Mouse (Mus musculus) hindbrain, embryonic 16.5 days (tissue): ENCODE measurements around the gene Stam2. TPM values are rescaled to one million over a fixed set of nuclear protein-coding genes. Genes with fewer than 3 reads are reported as not detected.

ENCODE experiments used
- ATAC-seq: fragments of 200-750 bp; cut with Nextera tagmentation; 2 replicates; pipeline ENCODE4 v1.8.0; 2017; ENCODE audit warnings: moderate TSS enrichment, moderate library complexity
- H3K27ac ChIP-seq: fragments of 300-500 bp; sonication (generic); 2 replicates; pipeline ENCODE4 v1.5.1; 2014; ENCODE audit warnings: low read depth, mild to moderate bottlenecking, control low read depth, low read length, moderate library complexity
- H3K27me3 ChIP-seq: fragments of 300-500 bp; sonication (generic); replicated peaks from 2 replicates; pipeline ENCODE4 v1.6.1; 2014; ENCODE audit warnings: low read length; ENCODE audit not compliant: control insufficient read depth, insufficient read depth
- H3K36me3 ChIP-seq: fragments of 300-500 bp; sonication (generic); 2 replicates; pipeline ENCODE4 v1.6.1; 2014; ENCODE audit warnings: mild to moderate bottlenecking, low read length, moderate library complexity, mixed read lengths; ENCODE audit not compliant: control insufficient read depth, insufficient read depth
- H3K4me1 ChIP-seq: fragments of 300-500 bp; sonication (generic); 2 replicates; pipeline ENCODE4 v1.6.1; 2014; ENCODE audit warnings: low read depth, low read length; ENCODE audit not compliant: control insufficient read depth, insufficient read depth
- H3K4me2 ChIP-seq: fragments of 300-500 bp; sonication (generic); 2 replicates; pipeline ENCODE4 v1.6.1; 2014; ENCODE audit warnings: mild to moderate bottlenecking, low read length, control low read depth, moderate library complexity
- H3K4me3 ChIP-seq: fragments of 300-500 bp; sonication (generic); 2 replicates; pipeline ENCODE4 v1.5.1; 2014; ENCODE audit warnings: mild to moderate bottlenecking, low read length, control low read depth, moderate library complexity
- H3K9ac ChIP-seq: fragments of 300-500 bp; sonication (generic); 2 replicates; pipeline ENCODE4 v1.6.1; 2014; ENCODE audit warnings: low read depth, mild to moderate bottlenecking, control low read depth, low read length, moderate library complexity
- H3K9me3 ChIP-seq: fragments of 300-500 bp; sonication (generic); 2 replicates; pipeline ENCODE4 v1.6.1; 2014; ENCODE audit warnings: mild to moderate bottlenecking, low read length, moderate library complexity; ENCODE audit not compliant: control insufficient read depth
- WGBS: fragments of 180-500 bp; shearing (Covaris S2); extraction: QIAGEN DNeasy Blood & Tissue Kit; methylation state at CpG from one replicate; pipeline ENCODE4 v1.1.7; 2014; 5-methylcytosine and 5-hydroxymethylcytosine counted together
- polyA plus RNA-seq: library from polyadenylated mRNA; unstranded; fragments of >200 nt; fragmentation: Nextera tagmentation; extraction: Ambion mirVana; gene quantifications from 2 replicates; pipeline ENCODE4 v1.2.1, GENCODE M21; 2015

Gene Stam2
- polyA plus RNA-seq, 1 experiment from 2014 or later, result 35.8 TPM

DNA sequence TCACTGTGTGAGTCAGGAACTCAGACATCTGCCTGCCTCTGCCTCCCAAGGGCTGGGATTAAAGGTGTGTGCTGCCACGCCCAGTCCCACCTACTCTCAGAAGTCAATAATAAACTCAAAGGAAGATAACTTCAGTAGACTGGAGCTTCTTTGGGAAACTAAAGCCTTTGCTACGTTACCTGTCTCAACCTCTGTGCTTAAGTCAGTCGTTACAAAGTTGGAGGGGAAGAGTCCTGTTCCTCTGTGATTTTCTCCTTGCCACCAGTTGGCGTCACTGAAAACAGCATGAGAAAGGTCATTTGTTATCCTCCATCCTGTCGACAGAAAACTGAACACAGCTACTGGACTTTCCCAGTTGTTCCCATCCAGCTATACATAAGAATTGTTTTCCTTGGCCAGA, 32.7 kb downstream of the Stam2 start:
- Histone ChIP-seq H3K4me1 (no peaks in the 10 kb centered on the region), H3K27ac (no peak overlapping the region), H3K4me3 (no peak overlapping the region), H3K9me3 (no peaks in the 10 kb centered on the region), H3K9ac (no peak overlapping the region), H3K4me2 (no peak overlapping the region), H3K36me3 (peaks cover 2% of the 10 kb centered on the region; the same call in 1 of the 2 replicates), H3K27me3 (no peaks in the 10 kb centered on the region)
- no peak for ATAC-seq
- 96% methylated on average over 5 of the region's 5 CpGs for WGBS

DNA sequence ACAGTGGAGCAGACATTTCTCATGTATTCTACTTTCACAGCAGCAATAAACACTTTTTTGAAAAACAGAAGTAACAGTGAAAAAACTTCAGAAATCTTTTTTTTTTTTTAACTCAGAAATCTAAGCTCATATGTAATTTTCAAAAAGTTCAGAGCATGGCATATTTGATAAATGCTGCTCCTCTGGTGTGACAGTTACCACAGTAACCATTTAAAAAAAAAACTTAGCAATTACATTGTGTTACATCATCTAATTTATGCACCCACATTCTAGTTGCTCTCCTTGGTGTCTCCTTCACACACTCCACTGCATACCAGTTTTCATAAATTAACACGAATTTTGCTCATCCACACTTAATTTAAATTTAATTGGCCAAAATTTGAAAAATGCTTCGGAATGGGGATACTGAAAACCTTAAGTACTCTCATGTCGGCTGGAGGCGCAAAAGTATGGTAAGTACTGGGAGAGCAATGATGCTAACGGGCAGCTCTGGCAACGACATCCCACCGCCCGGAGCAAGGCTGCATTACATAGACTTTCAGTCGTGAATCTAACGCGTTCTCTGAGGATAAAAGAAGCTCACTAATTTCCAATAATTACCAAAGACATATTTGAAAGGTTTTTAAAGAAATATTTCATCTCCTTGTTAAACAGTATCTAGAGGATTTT, 40.6 kb downstream of the Stam2 start:
- no peaks in the 10 kb centered on the region for H3K36me3 ChIP-seq
- no peak for ATAC-seq
- H3K27me3 ChIP-seq, result no peaks in the 10 kb centered on the region
- no peaks in the 10 kb centered on the region for H3K4me1 ChIP-seq
- no peak overlapping the region for H3K4me2 ChIP-seq
- WGBS, result 80% methylated on average over 11 of the region's 11 CpGs
- no peak overlapping the region for H3K9ac ChIP-seq
- H3K27ac ChIP-seq, result no peak overlapping the region
- H3K9me3 ChIP-seq, result no peaks in the 10 kb centered on the region
- H3K4me3 ChIP-seq, result no peak overlapping the region

DNA sequence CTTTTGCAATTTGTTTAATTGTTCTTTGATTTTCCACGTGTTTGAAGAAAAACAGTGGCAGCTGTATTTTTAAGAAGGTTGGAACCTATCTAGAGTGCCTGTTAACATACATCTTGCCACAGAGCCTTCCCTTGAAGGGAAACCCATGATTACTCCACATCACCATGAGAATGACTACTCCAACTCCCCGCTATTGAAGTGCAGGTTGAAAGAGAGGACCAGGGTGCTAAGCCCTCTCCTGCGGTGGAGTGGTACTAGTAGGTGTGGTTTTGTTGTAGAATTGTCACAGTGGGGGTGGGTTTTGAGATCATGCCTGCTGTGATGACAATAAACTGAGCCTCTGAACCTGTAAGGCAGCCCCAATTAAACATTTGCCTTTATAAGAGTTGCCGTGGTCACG, 41.7 kb downstream of the Stam2 start:
- WGBS, result 55% methylated on average over 5 of the region's 5 CpGs

DNA sequence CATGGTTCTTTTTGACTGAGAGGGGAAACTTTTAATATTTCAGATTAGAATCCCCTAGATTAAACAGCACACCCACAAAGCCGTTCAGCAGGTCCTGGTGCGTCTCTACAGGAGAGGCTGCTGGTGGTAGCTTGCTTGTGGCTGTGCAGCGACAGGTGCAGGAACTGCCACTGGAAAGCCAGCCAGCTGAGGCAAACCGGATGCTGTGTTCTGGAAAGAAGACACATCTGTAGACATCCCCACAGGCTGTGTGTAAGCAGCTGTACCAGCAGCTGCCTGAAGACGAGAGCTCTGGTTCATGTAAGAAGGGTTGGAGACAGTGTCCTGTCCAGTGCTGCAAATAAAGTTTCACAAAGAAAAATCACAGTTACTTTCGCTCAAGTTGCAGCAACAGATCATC, 47.5 kb downstream of the Stam2 start:
- Histone ChIP-seq H3K4me2 (no peak overlapping the region), H3K9me3 (no peaks in the 10 kb centered on the region), H3K36me3 (no peaks in the 10 kb centered on the region), H3K27ac (no peak overlapping the region), H3K4me1 (no peaks in the 10 kb centered on the region), H3K9ac (no peak overlapping the region), H3K4me3 (no peak overlapping the region), H3K27me3 (no peaks in the 10 kb centered on the region)
- WGBS, result 83% methylated on average over 6 of the region's 6 CpGs
- ATAC-seq, result no peak

More for the DNA sequence above, 41.7 kb downstream of the Stam2 start:
- Histone ChIP-seq H3K9me3 (no peaks in the 10 kb centered on the region), H3K27ac (no peak overlapping the region), H3K36me3 (no peaks in the 10 kb centered on the region), H3K4me2 (no peak overlapping the region), H3K4me3 (no peak overlapping the region), H3K4me1 (no peaks in the 10 kb centered on the region), H3K27me3 (no peaks in the 10 kb centered on the region), H3K9ac (no peak overlapping the region)
- no peak for ATAC-seq

DNA sequence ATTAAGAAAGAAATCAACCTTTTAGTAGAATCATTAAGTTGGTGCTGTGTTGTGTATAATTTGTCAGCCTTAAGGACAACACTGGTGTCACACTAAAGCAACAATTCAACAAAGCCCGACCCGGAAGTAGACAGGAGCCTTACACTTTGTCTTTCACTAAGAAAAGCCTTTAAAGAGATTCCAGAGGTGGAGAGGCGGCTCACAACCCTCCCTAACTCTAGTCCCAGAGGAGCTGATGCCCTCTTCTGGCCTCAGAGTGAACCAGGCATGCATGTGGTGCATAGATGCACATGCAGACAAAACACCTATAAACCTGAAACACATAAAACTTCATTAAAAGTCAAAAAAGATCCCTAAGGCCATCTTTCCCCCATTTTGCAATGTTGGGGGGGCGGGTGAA, 50.3 kb downstream of the Stam2 start:
- H3K9ac ChIP-seq, result no peak overlapping the region
- no peaks in the 10 kb centered on the region for H3K9me3 ChIP-seq
- no peak overlapping the region for H3K4me2 ChIP-seq
- WGBS, result 74% methylated on average over 4 of the region's 4 CpGs
- no peak for ATAC-seq
- no peak overlapping the region for H3K27ac ChIP-seq
- H3K4me1 ChIP-seq, result no peaks in the 10 kb centered on the region
- no peak overlapping the region for H3K4me3 ChIP-seq
- no peaks in the 10 kb centered on the region for H3K27me3 ChIP-seq
- no peaks in the 10 kb centered on the region for H3K36me3 ChIP-seq

DNA sequence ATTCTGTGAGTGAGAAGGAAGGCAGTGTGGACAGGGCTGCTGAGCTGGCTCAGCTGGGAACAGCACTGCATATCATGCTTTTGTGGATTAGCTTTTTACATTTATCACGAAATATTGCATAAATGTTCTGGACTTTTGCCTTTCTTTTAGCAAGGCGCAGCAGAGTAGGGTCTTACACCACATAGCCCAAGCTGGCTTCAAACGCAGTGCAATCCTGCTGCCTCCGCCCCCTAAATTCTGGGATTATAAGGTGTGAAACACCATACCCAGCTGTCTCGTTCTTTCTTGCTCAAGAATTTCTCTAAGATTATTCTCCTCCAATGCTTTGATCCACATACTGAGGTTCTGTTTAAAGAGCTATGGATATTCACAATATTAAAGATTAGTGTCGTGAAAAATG, 55.5 kb downstream of the Stam2 start:
- H3K27me3 ChIP-seq, result no peaks in the 10 kb centered on the region
- 89% methylated on average over 6 of the region's 6 CpGs for WGBS

DNA sequence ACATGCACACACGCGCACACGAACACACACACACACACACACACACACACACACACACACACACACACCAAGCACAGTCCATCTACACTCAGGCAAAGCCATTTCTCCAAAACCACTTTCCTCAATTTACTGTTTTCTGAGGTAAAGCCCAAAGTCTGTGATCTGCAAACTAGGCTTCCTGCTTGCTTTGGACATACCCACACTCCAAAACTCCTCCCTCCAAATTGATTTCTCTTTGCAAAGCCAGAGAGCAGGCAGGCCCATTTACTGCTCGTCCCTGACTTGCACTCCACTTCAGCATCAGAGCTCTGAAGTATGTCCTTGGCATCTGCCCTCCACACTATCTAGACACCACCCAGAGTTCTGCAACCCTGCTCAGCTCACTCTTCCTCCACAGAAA, 64.5 kb downstream of the Stam2 start:
- Histone ChIP-seq H3K4me1 (peaks cover 10% of the 10 kb centered on the region), H3K27ac (no peak overlapping the region), H3K27me3 (no peaks in the 10 kb centered on the region), H3K9me3 (no peaks in the 10 kb centered on the region), H3K36me3 (no peaks in the 10 kb centered on the region), H3K9ac (no peak overlapping the region), H3K4me3 (no peak overlapping the region), H3K4me2 (no peak overlapping the region)
- ATAC-seq, result no peak
- WGBS, result 66% methylated on average over 4 of the region's 4 CpGs

More for the DNA sequence above, 55.5 kb downstream of the Stam2 start:
- no peak overlapping the region for H3K9ac ChIP-seq
- no peak overlapping the region for H3K4me2 ChIP-seq
- no peak overlapping the region for H3K27ac ChIP-seq
- H3K9me3 ChIP-seq, result no peaks in the 10 kb centered on the region
- no peak overlapping the region for H3K4me3 ChIP-seq
- H3K4me1 ChIP-seq, result no peaks in the 10 kb centered on the region
- no peak for ATAC-seq
- no peaks in the 10 kb centered on the region for H3K36me3 ChIP-seq

DNA sequence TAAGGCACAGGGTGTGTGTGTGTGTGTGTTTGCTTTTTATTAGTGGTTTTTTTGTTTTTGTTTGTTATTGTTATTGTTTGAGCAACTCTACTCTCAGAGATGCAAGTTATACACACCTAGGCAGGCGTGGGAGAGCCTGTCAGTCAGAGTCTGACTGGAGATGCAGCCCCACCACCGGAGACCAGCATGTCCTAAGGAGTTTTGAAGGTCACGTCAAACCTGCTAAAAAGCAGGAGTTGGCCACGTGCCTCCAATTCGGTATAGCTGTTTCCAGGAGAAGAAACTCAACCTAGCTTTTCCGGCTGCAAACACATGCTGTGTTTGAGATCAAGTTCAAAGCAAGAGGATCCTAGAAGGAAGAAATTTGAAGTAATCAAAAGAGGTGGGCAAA, 65.2 kb downstream of the Stam2 start:
- Histone ChIP-seq H3K4me1 (peaks cover 10% of the 10 kb centered on the region), H3K27me3 (no peaks in the 10 kb centered on the region), H3K4me2 (peak overlapping the region; percentile 98), H3K9me3 (no peaks in the 10 kb centered on the region), H3K9ac (no peak overlapping the region; the same call in 1 of the 2 replicates), H3K27ac (no peak overlapping the region), H3K4me3 (peak overlapping the region; percentile 78), H3K36me3 (no peaks in the 10 kb centered on the region)
- WGBS, result 4% methylated on average over 6 of the region's 6 CpGs
- peak; percentile 25 for ATAC-seq

DNA sequence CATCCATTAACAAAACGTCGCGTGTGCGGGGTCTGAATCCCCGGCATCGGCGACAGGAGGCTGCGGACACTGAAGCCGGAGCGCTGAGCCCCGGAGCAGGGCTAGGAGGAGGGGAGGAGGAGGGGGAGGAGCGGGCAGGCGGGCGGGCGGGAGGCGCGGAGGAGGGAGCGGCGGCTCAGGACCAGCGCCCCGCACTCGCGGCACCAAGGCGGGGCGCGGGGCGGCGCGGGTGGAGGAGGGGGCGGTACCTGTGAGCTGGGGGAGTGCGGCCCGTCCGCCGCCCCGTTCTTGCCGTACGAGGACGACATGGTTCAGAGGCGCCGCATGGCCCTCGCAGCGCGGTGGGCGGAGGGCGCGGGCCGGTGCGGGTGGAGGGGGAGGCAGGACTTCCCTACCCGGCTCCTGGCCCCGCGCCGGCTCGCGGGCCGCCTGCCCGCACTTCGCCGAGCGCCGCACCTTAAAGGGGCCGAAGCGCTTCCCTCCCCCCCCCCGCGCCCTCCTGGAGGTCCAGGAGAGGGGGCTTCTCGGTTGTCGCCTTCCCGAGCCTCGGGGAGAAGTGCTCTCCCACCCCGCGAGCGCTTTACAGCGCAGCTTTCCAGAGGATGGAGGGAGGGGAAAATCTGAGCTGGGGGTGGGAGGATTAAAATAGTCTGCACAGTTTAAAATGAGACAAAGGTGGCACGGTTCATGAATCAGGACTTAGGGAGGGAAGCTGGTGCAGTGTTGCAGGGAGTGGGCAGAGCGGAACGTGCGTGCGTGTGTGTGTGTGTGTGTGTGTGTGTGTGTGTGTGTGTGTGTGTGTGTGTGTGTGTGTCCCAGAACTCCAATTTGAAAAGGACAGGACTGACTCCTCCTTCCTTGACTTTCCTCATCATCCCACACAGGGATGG, 65.8 kb downstream of the Stam2 start, which contains the start of gene Cacnb4:
Cacnb4 (minus strand) TSS at position 809 of the 890 bp plus-strand sequence.
- under 1% methylated on average over 29 of the region's 77 CpGs for WGBS

More for the DNA sequence above, 65.8 kb downstream of the Stam2 start, which contains the start of gene Cacnb4:
- H3K4me1 ChIP-seq, result peaks cover 10% of the 10 kb centered on the region
- peak within 1 kb of the TSS; percentile 98 for H3K4me2 ChIP-seq
- no peaks in the 10 kb centered on the region for H3K36me3 ChIP-seq
- no peaks in the 10 kb centered on the region; the same call in 1 of the 2 replicates for H3K27me3 ChIP-seq
- peak within 1 kb of the TSS; percentile 81 for H3K27ac ChIP-seq
- peak within 1 kb of the TSS; percentile 84 for H3K9ac ChIP-seq
- no peaks in the 10 kb centered on the region for H3K9me3 ChIP-seq
- peak within 1 kb of the TSS; percentile 78 for H3K4me3 ChIP-seq
- peak; percentile 92 for ATAC-seq
